Mouse (Mus musculus) NIH3T3 (cell line): ENCODE measurements around the gene Gm340.

Experiments
- DNase-seq: peaks from one replicate; pipeline ENCODE4 v3.0.0-alpha.2; 2012; ENCODE audit warnings: low read depth

Gene Gm340

DNA sequence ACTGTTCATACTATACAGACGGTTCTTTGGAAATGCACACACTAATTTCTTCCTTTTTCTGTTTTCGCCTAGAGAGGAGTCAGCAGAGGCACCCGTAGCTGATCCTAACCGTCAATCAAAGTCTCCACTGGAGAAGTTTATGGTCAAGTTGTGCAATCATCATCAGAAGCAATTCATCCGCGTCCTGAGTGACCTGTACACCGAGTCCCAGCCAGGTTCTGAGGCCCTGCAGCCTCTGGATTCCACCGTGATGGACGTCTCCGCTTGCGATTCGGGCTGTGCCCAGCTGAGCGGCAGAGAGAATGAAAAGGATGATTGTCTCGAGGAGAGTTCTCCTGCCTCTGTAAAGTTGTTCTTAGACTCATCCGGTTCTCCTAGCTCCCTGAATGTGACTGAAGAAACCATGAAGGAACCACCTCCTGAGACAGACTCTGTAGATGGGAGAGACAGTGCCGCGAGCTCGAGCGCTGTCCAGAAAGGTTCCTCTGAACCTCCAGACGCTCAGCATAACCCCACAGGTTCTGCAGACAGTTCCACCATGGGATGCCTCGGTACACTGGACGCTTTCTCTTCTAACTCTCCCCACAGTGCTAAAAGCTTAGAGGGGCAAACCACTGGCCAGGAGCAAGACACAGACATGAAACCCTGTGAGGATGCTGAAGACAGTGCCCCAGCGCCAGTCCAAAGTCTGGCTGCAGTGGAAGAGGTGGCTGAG is at the start of gene Gm340:
TSS of gene Gm340 (plus strand) at position 665 of the 715 bp plus-strand sequence.
- no peak for DNase-seq

DNA sequence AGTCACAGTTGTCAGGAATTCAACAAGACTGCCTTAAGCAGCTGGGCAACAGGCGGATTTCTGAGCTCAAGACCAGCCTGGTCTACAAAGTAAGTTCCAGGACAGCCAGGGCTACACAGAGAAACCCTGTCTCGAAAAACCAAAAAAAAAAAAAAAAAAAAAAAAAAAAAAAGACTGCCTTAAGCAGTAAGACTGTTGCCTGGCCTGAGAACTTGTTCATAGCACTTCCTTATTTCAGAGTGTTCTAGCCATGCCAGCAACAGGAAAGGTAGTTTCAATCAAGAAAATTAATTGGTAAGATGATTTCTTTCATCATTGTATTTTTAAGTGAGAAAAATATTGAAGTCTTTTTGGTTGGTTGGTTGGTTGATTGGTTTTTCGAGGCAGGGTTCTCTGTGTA is 48.1 kb upstream of the Gm340 start:
- DNase-seq, result no peak

DNA sequence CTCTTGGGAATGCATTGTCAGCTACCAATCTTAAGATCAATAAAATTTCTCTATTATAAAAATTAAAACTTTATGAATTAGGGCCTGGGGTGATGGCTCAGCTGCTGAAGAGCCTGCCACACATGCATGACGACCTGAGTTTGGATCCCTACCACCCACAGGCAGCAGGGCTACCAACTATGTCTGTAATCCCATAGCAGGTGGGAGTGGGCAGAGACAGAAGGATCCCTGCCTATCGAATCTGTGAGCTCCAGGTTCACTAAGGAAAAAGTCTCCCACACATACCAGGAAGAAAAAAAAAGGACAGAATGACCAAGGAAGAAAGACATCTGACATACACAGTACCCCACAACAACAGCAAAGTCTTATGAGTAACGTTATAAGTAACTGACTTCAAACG is 25.2 kb upstream of the Gm340 start:
- DNase-seq, result no peak

DNA sequence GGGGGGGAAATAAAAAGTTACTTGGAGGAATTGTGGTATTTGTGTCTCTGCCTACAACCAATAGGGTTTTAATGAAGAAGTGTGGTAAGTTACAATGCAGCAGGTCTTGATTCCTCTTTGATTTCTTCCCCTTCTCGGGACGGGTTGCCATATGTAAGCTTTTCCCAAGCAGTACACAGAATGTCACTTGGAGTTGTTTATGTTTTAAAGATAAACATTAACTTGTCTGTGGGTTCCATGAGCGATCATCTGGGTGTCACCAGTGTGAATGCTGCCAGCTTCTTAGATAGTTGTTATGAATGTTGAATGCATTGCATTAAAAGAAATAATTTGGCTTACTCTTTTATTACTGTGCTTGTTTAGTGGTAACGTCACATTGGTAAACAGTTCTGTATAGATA is 24.7 kb upstream of the Gm340 start:
- DNase-seq, result no peak

DNA sequence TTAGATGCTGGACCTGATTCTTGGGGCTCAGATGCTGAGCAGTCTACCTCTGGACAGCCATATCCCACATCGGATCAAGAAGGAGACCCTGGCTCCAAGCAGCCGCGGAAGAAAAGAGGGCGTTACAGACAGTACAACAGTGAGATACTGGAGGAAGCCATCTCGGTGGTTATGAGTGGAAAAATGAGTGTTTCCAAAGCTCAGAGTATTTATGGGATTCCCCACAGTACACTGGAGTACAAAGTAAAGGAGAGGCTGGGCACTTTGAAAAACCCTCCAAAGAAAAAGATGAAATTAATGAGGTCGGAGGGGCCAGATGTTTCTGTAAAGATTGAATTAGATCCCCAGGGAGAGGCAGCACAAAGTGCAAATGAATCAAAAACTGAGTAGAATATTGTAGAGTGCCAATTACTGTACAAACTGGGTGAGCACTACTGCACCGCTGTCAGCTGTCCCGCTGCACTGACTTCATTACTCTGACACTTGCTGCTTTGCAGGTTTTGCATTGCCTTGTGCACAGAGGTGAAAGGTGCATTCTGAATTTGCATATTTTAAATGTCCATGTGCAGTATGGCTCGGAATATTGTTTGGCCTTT is 23.2 kb upstream of the Gm340 start:
- DNase-seq, result no peak

DNA sequence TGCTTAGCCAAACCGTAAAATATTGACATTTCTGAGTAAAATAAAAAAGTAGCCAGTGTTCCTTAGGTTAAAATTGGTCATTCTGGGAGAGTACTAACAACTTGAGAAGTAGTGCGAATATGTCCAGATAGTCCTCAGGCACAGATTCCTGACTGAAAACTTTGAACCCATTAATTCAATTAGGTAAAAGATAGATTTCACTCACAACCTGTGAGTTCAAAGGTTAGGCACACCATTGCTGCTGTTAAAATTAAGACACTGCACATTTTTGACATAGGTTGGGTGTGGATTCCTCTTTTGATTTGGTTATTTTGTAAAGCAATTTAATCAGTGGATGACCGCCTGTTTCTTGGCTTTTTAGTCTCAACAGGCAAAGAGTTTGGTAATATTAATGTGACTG is 21.3 kb upstream of the Gm340 start:
- no peak for DNase-seq

DNA sequence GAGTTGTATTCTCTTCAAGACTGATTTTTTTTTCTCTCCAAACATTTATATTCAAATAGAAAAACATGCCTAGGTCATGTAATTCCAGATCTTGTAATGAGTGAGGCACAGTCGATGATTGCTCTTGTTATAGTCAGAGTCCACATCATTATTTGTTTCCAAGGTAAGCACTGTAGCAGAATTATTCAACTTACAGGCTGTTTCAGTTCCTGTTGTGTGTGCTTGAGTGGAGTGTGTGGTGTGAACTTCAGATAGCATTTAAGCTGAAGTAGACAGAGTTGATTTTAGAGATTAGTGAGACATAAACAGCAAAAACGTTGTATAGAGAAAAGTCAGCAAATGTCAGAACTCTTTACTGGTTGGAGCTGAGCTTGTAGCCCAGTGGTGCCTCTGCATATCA is 13.4 kb upstream of the Gm340 start:
- DNase-seq, result no peak

DNA sequence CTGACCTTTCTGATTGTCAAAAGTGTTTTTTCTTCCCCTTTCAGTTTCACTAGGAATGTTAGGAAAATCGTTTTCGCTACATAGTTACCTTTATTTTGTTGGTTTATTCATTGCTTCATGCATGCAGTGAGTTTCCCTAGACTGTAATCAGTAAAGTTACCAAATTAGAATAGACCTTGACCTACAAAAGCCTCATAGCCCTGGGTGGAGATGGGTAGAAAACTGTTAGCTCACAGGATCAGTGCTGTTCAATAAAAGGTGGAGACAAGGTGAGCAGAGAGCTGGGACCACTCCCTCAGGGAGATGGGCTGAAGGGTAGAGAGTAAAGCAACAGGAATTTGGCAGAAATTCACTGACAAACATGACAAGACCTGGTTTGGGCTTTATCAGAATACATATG is 8.5 kb upstream of the Gm340 start:
- DNase-seq, result no peak

DNA sequence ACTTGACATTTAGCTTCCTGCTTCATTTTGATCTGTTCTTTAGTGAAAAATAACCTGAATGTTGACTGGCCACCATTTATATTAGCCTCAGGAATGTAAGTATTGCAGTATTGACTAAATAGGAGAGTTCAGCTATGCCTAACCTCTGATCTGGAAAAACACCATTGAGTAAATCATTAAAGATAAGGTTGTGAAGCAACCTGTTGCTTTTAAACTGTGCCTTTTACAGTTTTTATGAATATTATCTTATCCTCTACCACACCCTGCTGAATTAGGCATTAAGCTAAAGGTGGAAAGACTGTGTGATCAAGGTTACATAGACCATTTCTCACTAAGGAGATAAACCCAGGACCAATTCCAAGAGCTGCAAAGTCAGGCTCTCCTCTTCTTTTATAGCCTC is 4.6 kb upstream of the Gm340 start:
- no peak for DNase-seq

DNA sequence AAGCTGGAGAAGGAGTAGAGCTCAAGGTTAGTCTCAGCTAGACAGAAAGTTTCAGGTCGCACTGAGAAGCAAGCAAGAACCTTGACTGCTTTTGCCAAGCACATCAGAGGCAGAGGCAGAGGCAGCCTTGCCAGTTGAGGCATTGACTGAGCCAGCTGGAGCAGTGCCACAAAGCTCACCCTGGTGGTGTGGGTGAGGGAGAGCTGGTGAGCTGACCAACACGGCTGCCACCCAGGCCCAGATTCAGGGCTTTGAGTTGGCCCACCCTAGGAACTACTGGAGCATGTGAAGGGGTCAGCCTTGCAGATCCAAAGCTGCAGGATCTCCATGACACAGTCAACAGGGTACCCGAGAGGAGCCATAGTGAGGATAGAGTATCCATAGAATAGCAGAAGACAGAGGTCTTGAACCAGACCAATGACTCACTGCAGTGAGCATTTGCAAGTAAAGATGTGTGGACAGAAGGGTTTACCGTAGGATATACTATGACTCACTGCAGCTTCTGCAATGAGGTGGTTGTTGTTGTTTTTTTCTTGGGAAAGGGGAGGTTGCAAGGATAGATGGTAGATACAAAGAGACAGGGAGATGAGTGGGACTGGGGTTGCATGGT is 2.8 kb upstream of the Gm340 start:
- peak; percentile 83 for DNase-seq

DNA sequence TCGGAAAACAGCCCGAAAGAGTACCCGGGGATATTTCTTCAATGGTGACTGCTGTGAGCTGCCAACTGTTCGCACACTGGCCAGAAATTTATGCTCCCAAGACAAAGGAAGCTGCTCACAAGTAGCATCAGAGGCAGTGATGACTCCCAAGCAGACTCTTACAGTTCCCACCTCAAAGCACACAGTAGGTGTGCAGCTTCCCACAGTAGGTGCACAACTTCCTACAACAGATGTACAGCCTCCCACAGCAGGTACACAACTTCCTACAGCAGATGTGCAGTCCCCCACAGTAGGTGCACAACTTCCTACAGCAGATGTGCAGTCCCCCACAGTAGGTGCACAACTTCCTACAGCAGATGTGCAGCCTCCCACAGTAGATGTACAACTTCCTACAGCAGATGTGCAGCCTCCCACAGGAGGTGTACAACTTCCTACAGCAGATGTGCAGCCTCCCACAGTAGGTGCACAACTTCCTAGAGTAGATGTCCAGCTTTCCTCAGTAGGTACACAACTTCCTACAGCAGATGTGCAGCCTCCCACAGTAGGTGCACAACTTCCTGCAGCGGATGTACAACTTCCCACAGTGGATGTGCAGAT is 846 bp downstream of the Gm340 start:
- DNase-seq, result no peak

DNA sequence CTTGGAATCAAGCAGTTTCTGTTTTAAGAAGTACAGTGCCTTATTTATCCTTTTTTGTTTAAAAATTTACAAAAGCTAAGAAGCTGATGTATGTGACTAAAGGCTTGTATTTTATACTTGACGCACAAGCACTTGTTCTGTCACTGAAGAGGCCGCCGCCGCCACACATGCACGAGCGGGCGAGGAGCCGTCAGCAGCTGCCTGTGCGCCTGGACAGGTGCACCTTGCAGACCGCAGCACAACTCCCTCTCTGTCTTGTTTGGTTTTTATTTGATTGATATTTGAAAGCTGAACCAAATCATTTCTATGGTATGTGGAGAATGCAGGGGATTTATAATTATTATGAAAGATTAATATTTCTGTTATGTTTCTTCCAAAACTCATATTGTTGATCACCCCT is 4.6 kb downstream of the Gm340 start:
- no peak for DNase-seq

DNA sequence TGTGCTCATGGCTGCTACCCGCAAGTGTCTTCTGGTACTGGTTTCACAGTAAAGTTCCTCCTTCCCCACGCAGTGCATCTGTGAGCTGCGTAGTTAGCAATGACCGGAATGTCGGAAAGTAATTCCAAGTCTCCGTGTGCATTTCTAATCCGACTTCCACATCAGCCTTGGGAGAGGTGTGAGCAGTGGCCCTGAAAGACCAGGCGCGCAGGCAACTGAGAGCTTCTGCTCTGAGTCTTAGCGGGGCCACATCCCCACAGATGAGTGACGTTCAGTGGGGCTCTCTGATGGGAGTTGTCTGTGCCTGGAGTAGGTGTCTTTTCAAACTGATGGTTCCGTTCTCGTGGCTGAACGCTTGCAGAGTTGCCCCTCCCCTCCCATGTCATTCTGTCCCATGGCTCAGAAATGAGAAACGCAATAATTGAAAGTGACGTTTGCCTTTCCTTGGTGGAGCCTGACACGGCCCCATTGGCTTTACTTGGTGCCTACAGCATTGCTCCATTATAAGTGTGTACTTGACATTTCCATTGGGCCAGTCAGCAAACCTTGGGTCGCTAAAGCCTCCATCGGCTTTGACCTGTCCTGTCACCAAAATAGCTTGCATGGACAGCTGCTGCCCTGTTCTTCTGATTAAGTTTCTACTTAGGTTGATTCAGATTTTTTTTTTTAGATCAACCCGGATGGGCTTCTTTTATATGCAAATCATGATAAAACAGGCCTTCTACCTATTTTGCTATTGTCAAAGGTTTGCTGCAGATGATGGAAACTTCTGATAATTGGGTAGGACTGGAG is 5.5 kb downstream of the Gm340 start:
- DNase-seq, result no peak

DNA sequence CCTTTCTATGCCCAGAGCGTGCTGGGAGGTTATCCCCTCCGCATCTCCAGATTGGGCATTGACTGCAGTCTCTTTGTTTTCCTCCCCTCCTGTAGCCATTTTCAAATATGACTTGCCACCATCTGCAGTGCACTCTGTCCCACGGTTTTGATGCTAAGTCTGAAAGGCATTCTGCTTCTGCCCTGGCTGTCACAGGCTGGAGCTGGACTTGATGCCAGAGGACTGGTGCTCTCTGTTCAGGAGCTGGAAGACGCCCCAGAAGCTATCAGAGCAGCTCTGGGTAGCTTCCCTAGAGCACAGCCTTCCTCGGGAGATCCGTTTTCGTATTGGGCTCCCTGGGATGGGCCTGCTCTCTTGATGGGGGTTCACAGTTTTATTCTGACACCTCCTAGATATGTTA is 6.9 kb downstream of the Gm340 start:
- no peak for DNase-seq

DNA sequence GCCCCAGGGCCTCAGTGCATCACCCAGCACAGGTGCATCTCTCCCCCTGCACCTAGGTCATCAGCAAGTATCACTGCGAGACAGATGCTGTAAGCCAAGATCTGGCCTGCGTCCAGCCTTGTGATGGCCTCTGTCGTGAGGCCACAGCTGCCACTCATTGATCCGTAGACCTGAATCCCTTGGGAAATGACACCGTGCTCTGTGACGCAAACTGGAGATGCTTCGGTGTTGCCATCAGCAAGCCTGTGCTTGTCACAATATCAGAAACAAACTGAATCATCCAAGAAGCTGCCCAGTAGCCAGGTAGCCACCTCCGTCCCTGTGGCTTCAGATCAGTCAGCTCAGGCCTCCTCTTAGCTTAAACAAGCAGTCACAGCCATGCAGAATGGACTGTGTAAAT is 7.5 kb downstream of the Gm340 start:
- peak; percentile 16 for DNase-seq

DNA sequence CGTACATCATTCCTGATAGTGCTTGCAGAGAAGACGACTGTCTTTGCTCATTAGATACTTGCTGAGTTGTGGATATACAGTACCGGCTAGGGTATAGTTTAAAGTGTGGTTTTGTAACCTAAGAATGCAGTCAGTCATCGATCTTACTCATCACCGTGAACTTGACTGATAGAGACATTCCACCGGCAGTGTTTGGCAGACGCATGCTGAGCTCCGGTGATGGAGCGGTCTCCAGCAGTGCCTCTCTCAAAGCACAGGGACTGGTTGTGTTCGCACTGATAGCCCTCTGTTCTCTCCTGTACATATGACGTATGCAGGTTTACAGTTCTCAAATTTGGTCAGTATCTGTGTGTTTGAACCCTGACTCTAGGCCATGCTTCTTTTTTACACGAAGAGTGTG is 9.6 kb downstream of the Gm340 start:
- peak; percentile 72 for DNase-seq

DNA sequence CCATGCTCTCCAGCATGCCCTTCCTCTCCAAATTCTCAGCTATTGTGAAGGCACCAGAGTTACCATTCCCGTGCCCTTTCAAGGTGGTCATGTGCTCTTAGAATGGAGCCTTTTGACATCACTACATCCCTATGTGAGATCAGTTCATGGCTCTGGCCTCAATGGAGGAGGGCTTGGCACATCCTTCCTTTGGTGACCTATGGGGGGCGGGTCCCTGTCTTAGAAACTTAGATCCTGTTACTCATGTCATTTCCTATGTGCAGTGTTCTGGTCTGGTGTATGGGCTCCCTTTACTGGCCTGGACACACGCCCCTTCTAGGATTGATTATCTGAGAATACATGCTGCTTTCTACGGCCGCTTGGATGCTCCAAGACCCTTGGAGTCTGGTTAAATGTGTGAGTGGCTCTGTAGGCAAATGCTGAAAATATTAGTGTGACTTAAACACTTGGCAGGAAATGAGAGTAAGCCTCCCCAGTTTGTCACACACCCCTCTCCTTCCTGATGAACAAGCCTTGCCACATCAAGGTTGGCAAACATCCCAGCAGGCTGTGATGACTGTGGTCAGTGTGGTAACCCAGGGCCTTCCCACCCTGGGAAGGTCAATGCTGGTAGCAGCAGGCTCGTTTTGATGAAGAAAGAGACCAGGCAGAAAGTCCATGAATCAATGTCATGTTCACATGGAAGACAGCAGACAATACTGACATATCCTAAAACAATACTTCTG is 15.2 kb downstream of the Gm340 start:
- peak; percentile 75 for DNase-seq

DNA sequence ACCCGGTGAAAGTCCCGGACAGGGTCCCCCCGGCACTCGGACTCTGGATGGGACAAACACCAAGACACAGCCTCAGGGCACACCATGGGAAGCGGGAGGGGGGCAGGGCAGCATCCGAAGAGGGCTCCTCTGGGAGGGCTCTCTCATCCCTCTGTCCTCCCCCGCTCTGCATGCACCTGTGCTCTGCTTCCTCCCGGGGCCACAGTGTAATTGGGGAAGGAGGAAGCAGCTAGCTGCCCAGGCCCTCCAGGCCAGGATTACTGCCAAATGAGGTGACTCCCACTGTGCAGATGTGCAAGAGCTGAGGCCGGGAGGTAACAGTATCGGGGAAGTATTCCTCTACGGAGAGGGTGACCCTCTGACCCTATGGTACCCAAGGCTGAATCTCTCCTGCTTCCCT is 18.5 kb downstream of the Gm340 start:
- no peak for DNase-seq

DNA sequence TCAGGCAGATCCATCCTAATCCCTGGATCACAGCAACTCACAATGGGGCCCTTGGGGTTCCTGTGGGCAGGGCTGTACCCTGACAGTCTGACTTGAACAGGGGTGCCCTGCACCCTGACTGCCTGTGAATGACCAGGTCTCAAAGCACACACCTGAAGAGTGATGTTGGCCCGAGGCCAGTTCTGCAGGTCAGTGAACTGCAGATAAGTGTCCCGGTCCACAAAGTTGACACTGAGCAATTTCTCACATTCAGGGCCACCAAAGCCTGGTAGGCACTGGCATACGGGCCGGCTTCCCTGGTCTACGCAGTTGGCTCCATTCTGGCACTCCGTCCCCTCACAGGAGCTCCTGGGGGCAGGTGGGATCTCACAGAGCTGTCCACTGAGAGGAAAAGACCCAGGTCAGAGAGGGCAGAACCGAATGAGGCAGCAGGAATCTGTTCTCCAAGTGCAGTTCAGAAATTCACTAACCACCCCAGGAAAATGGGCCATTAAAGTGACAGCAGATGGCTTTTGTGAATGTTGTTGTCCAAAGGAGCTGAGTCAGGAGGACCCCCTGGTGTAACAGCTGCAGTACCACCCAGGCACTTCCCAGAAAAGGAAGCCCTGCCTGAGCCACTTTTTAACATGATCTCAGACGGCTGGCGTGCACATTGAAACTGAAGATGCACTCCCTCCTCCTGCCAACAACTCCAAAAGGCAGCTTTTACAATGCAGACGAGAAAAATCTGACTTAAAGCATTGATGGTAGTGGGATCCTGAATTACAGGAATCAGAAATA is 24.2 kb downstream of the Gm340 start:
- DNase-seq, result no peak

DNA sequence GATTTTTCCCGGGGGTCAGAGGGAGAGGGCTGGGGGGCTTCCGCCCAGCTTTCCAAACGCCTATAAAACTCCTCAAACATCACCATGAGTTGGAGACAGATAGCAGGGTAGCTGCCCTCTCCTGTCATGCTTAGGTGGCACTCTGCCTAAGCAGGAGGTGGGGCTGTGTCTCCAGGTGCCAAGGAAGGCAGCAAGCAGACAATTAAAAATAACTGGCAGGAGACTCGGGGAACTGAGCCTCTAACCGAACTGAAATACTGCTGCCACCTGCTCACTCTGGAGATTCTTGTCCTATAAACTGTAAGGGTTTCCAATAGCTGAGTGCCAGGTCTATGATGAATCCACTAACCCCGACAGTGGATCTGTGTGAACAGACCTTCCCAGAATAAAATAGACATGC is 29.5 kb downstream of the Gm340 start:
- DNase-seq, result no peak
